Mouse (Mus musculus) spleen, adult 2 months (tissue): ENCODE results near the gene Dctpp1. TPM values are rescaled to one million over a fixed set of nuclear protein-coding genes. Genes with fewer than 3 reads are reported as not detected.

Source experiments
- DNase-seq, 2 experiments: peaks; one replicate each; pipeline versions ENCODE4 v3.0.0 to v3.0.0-alpha.2; 2012 to 2021; ENCODE audit warnings: low spot score in 2 of 2, low read depth in 1 of 2
- H3K27ac ChIP-seq: fragments of 200-500 bp; 2 replicates; pipeline ENCODE4 v1.5.1; 2012; ENCODE audit warnings: low read length, inconsistent platforms; ENCODE audit not compliant: insufficient read depth
- H3K27me3 ChIP-seq: fragments of 200-500 bp; 2 replicates; pipeline ENCODE4 v1.6.1; 2012; ENCODE audit warnings: mild to moderate bottlenecking, moderate library complexity, low read length, inconsistent platforms; ENCODE audit not compliant: control insufficient read depth, insufficient read depth
- H3K36me3 ChIP-seq: fragments of 200-500 bp; 2 replicates; pipeline ENCODE4 v1.6.1; 2012; ENCODE audit warnings: mild to moderate bottlenecking, low read length, inconsistent platforms; ENCODE audit not compliant: control insufficient read depth, insufficient read depth
- H3K4me1 ChIP-seq: fragments of 200-500 bp; 2 replicates; pipeline ENCODE4 v1.6.1; 2011; ENCODE audit warnings: inconsistent platforms; ENCODE audit not compliant: control insufficient read depth, insufficient read depth, insufficient read length
- H3K4me3 ChIP-seq: fragments of 200-500 bp; 2 replicates; pipeline ENCODE4 v1.5.1; 2011; ENCODE audit warnings: mild to moderate bottlenecking, inconsistent platforms; ENCODE audit not compliant: insufficient read depth, insufficient read length; ENCODE audit errors: extremely low read depth
- CTCF ChIP-seq: fragments of 200-500 bp; IDR thresholded peaks from 2 replicates; pipeline ENCODE4 v1.5.1; 2011; ENCODE audit warnings: mild to moderate bottlenecking, inconsistent platforms; ENCODE audit not compliant: insufficient read depth, insufficient read length, insufficient replicate concordance; ENCODE audit errors: extremely low read depth
- POLR2A ChIP-seq: fragments of 200-500 bp; IDR thresholded peaks from 2 replicates; pipeline ENCODE4 v1.6.1; 2011; ENCODE audit warnings: low read depth, low read length, inconsistent platforms
- WGBS: fragments of 180-500 bp; shearing (Covaris S2); methylation state at CpG from one replicate; pipeline ENCODE4 v1.1.7; 2018; 5-methylcytosine and 5-hydroxymethylcytosine counted together
- polyA plus RNA-seq: library from polyadenylated mRNA; depleted of rRNA; stranded (reverse); fragments of >200 nt; gene quantifications from 2 replicates; pipeline ENCODE4 v1.2.3, GENCODE M21; 2012

Gene Dctpp1
- polyA plus RNA-seq, 1 experiment = 30.8 TPM

- Histone ChIP-seq H3K4me1 (peaks cover 7% of the 10 kb centered on the region; the same call in 1 of the 2 replicates), H3K36me3 (peaks cover 18% of the 10 kb centered on the region), H3K27me3 (no peaks in the 10 kb centered on the region), H3K27ac (peak within 1 kb of the TSS; percentile 95), H3K4me3 (peak within 1 kb of the TSS; percentile 84)
- peak in 1 of 2 experiments; percentile 80 for DNase-seq
- under 1% methylated on average over 64 of the region's 64 CpGs for WGBS
- TF ChIP-seq POLR2A (no peak; the same call in none of the 2 replicates), CTCF (no peak)
Measured at GRCm38 (mm10) chr7:127232622-127233367, 27.7 kb downstream of the Dctpp1 start, which contains the start of the genes Zfp553 and Sept1. Gene Zfp553, plus strand, starts transcription at chr7:127233061. Gene Sept1, minus strand, starts transcription at chr7:127233130.

- Histone ChIP-seq H3K27ac (peak overlapping the region; percentile 95), H3K4me1 (peaks cover 7% of the 10 kb centered on the region; the same call in 1 of the 2 replicates), H3K36me3 (peaks cover 17% of the 10 kb centered on the region), H3K27me3 (no peaks in the 10 kb centered on the region), H3K4me3 (peak overlapping the region; percentile 84)
- TF ChIP-seq CTCF = no peak
- no peak for TF ChIP-seq POLR2A
- 3% methylated on average over 20 of the region's 20 CpGs for WGBS
- no peak for DNase-seq
Measured at GRCm38 (mm10) chr7:127231826-127232621, 28.5 kb downstream of the Dctpp1 start.

- no peak for TF ChIP-seq CTCF
- no peak for TF ChIP-seq POLR2A
- Histone ChIP-seq H3K27ac (no peak overlapping the region), H3K4me1 (peaks cover 7% of the 10 kb centered on the region; the same call in 1 of the 2 replicates)
Measured at GRCm38 (mm10) chr7:127231376-127231775, 29.1 kb downstream of the Dctpp1 start.

GRCm38 (mm10) chr7:127228615-127229303 lies 31.8 kb downstream of the Dctpp1 start:
- no peaks in the 10 kb centered on the region for H3K36me3 ChIP-seq
- no peaks in the 10 kb centered on the region for H3K27me3 ChIP-seq
- peak; percentile 77 to 84 for DNase-seq
- H3K4me3 ChIP-seq = no peak overlapping the region
- peak; percentile 84; the same call in 1 of the 2 replicates for TF ChIP-seq CTCF
- TF ChIP-seq POLR2A = no peak
- 47% methylated on average over 4 of the region's 4 CpGs for WGBS
- H3K27ac ChIP-seq = 0 out of 2 replicates have a peak overlapping the region, but pooled peaks have one; percentile 28
- H3K4me1 ChIP-seq = peaks cover 7% of the 10 kb centered on the region; the same call in 1 of the 2 replicates

More at GRCm38 (mm10) chr7:127231376-127231775, 29.1 kb downstream of the Dctpp1 start:
- no peaks in the 10 kb centered on the region for H3K27me3 ChIP-seq
- H3K36me3 ChIP-seq = peaks cover 12% of the 10 kb centered on the region
- no peak overlapping the region for H3K4me3 ChIP-seq
- 41% methylated on average over 3 of the region's 3 CpGs for WGBS
- DNase-seq = no peak

- Histone ChIP-seq H3K27ac (no peak overlapping the region), H3K4me3 (no peak overlapping the region), H3K36me3 (no peaks in the 10 kb centered on the region), H3K4me1 (no peaks in the 10 kb centered on the region; the same call in 1 of the 2 replicates), H3K27me3 (no peaks in the 10 kb centered on the region)
- DNase-seq = no peak
- no peak for TF ChIP-seq CTCF
- 85% methylated on average over 11 of the region's 11 CpGs for WGBS
Measured at GRCm38 (mm10) chr7:127225147-127225995, 35.1 kb downstream of the Dctpp1 start.
